Mouse (Mus musculus): ENCODE results near the gene Mpv17l2. TPM values are rescaled to one million over a fixed set of nuclear protein-coding genes. Genes with fewer than 3 reads are reported as not detected.

The Mpv17l2 gene
- total RNA-seq, 2 experiments from 2014 or later = 30.1 to 31.4 TPM

DNA sequence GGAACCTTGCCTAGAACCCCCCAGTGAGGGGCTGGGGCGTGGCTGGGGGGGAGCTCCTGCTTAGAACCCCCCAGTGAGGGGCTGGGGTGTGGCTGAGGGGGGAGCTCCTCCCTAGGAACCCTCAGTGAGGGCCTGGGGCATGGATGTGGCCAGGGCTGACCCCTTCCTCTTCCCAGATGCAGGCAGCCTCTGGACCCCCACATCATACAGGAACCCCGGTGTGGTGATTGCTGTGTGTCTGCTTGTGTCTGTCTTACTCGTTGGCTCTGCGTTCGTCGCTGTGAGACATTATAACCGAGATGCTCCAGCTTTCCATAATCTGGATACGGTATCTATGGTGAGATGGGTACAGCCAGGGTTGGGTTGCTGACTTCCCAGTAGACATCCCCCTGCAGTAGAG is 39.1 kb downstream of the Mpv17l2 start:
- DNase-seq = peak; percentile 3

DNA sequence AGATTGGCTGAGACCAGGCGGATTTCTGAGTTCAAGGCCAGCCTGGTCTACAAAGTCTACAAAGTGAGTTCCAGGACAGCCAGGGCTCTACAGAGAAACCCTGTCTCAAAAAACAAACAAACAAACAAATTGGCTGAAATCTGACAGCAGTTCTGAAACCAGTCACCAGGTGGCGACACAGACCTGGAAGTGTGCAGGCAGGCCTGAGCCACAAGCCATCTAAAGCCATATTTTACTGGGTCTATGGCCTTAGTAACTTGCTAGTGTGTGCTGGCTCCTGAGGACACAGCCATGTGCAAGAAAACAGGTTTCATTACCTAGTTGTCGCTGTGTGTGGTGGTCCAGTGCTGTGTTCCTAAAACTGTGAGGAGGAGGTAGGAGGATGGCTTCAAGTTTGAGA is 40.0 kb downstream of the Mpv17l2 start:
- DNase-seq = peak; percentile 81

DNA sequence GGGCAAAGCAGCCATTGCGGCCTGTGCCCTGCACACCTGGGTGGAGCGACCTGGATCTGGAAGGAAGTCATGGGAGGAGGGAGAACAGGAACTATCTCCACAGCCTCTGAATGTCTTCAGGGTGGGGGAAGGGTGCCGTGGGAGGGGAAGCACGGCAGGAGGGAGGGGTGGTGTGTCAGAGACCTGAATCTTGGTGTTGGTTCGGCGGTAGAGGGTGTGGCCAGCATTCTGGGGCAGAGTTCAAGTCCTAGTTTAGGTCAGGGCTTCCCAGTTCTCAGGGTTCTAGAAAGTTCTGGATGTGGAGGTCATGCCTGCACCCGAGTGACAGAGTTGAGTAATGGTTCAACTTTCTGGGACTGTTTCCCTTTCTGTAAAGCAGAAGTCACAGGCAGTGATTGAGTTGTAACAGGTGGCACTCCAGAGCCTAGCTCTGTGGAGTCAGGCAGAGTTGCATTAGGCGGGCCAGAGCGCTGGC is 40.9 kb downstream of the Mpv17l2 start:
- DNase-seq = peak; percentile 6

DNA sequence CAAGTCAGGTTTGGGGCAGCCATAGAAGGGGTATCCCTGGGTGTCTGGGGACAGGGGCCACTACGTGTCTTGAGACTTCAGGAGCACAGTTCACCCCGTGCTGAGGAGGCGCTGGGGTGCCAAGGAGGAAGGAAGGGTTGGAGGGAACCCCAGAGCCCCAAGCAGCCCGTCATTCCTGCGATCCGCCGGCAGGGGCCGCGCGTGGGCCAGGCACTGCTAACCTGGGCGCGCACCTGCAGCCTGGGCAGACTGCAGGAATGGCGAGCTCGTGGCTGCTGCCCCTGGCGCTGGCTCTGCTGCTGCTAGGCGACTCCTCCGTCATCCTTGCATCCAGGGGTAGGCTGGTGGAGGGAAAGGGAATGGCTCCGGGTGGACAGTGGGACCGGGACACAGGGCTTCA is 42.4 kb downstream of the Mpv17l2 start, which contains the start of gene Gm3336:
Gene Gm3336 (plus strand): TSS at position 247 of the 400 bp plus-strand sequence.
- peak; percentile 52 for DNase-seq

DNA sequence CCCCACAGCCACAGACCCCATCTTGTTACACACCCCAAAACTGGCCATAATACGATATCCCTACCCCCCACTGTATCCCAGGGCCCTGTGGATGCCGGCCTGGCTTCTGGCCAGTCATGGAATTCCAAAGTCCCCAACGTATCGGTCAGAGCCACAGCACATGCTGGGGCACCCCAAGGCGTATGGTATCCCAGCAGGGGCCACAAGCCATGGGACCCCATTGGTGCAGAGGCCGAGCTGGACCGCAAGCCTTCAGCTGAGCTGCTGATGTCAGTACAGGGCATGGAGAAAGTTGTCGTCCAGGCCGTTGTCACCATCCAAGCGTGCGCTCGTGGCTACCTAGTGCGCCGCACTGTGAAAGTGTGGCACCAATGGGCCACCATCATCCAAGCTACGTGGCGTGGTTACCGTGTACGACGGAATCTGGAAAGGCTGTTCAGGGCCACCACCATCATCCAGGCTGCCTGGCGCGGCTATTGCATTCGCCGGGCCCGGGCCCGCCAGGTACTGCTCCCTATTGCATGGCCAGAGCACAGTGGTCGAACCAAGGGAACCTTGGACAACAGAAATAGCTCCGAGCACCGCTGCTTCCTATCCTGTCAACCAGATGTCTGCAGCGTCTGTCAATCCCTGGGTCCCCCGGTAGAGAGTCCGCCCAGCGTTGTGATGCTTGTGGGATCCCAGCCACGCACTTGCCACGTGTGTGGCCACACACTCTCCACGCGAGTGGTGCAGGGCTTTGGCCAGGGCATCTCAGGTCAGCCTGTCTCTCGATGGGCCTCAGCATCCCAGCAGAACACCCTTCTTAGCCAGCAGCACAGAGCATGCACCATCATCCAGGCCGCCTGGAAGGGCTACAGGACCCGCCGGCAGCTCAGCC is 44.0 kb downstream of the Mpv17l2 start:
- peak; percentile 16 for DNase-seq

DNA sequence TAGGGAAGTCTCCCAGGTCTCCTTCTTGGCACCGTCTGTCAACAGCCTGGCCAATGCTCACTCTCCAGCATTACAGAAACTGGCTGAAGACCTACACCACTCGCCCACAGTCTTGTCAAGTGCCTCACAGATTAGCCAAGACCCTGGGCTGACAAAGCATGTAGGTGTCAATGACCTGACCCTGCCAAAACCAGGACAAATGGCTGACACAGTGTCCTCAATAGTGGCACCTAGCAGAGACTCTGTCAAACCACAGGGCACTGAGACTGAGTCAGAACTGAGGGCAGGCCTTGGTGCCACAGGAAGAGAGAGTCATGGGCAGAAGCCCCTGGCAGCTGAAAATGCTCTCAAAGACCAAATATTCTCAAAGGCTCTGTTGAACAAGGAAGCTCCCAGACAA is 45.7 kb downstream of the Mpv17l2 start:
- peak; percentile 2 for DNase-seq

DNA sequence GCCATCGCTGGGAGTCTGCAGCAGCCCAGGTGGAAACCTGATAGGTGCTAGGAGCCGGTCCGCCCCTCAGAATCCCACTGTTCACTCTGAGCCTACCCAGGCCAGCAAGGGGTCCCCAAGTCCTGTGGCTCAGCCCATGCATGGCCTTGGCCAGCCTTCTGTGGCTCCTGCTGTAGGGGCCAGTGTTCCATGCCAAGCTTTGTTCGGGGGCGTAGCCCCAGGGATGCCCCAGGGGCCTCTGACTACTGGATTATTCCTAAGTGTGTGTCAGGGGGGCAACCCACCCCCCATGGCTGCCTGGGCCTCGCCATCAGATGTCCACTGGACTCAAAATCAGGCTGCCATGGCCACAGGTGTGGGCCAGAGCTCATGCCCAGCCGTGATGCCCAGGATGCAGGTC is 46.8 kb downstream of the Mpv17l2 start:
- no peak for DNase-seq

DNA sequence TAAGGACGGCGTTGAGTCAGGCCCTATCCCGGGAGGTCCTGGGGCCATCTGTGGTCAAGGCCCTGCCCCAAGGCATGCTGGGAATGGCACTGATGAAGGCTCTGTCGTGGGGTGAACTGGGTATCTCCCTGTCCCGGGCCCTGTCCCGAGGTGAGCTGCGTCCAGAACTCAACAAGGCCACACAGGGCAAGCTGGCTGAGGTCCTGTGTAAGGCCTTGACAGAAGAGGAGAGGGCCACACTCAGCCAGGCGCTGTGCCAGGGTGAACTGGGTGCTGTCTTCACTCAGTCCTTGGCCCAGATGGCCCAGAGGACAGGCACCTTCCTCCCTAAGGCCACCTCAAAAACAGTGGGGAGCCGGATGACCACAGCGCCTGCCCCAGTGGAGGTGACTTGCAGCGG is 49.7 kb downstream of the Mpv17l2 start:
- no peak for DNase-seq

DNA sequence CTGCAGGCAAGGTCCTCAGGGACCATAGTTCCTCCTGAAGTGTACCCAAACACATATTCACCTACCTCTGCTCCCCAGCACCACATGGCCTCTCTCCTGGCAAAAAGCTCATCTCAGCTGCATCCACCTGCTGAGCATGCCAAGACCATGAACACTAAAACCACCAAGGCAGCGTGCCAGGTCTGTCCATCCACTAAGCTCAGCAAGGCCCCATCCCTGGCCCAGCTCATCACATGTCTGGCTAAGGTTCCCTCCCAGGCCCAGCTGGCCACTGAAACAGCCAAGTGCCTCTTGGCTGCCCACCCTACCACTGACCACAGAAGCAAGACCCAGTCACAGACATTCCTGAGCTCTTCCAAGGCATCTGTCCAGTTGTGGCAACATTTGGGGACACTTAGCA is 50.5 kb downstream of the Mpv17l2 start:
- peak; percentile 72 for DNase-seq

DNA sequence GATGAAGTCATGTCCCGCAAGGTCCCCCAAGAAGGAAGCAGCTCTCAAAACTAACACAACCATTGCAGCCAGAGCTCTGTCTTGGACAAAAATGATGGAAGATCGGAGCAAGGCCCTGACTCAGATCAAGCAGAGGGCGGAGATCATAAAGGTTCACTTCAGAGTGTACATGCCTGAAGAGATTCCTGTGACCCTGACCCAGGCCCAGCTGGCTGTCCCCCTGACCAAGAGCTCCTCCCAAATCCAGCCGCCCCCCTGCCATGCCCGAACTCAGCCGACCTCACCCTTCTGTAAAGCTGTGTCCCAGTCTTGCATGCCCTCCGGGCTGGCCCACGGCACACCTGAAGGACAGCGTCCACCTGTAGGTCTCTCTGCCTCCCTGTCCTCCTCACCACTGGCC is 51.0 kb downstream of the Mpv17l2 start:
- DNase-seq = no peak

Small RNA genes within 50 kb of the gene (microRNA-seq; reads per million reads assigned to microRNA genes)
- 0 reads per million in 2 experiments for gene Mir7240

Other genes starting within 250 kb of the Mpv17l2 start
- 100 to 1,000 TPM; 135 to 145 TPM for gene Fkbp8, start 233.2 kb downstream of the Mpv17l2 start, total RNA-seq (2021)
- 10 to 100 TPM; 57.8 to 61.0 TPM for gene Kxd1, start 233.0 kb downstream of the Mpv17l2 start, total RNA-seq (2021)
- 10 to 100 TPM; 12.7 to 19.8 TPM for gene Ell, start 221.5 kb downstream of the Mpv17l2 start, total RNA-seq (2021)
- gene Isyna1, start 166.6 kb downstream of the Mpv17l2 start, total RNA-seq (2021) = 10 to 100 TPM; 30.0 to 31.6 TPM
- gene Ssbp4, start 152.1 kb downstream of the Mpv17l2 start, total RNA-seq (2021) = 10 to 100 TPM; 31.1 to 40.1 TPM
- gene Lrrc25, start 144.8 kb downstream of the Mpv17l2 start, total RNA-seq (2021) = 1 to 10 TPM; 1.2 to 3.0 TPM
- gene Gdf15, start 128.5 kb downstream of the Mpv17l2 start, total RNA-seq (2021) = not detected
- 10 to 100 TPM; 22.5 to 23.4 TPM for gene Pgpep1, start 100.6 kb downstream of the Mpv17l2 start, total RNA-seq (2021)
- gene Lsm4, start 87.7 kb downstream of the Mpv17l2 start, total RNA-seq (2021) = 10 to 100 TPM; 82.3 to 83.0 TPM
- 100 to 1,000 TPM in 1 of 2 experiments, 10 to 100 TPM in 1; 79.2 to 130 TPM for gene Jund, start 62.0 kb downstream of the Mpv17l2 start, total RNA-seq (2021)
- gene Iqcn, start 57.5 kb downstream of the Mpv17l2 start, total RNA-seq (2021) = not detected
- not detected for gene Gm3336, start 42.4 kb downstream of the Mpv17l2 start, total RNA-seq (2021)
- gene Pde4c, start 37.2 kb downstream of the Mpv17l2 start, total RNA-seq (2021) = 1 to 10 TPM; 2.5 to 3.0 TPM
- gene Rab3a, start 6.3 kb downstream of the Mpv17l2 start, total RNA-seq (2021) = 10 to 100 TPM; 44.6 to 50.4 TPM
- gene Pik3r2, start 15.8 kb upstream of the Mpv17l2 start, total RNA-seq (2021) = 10 to 100 TPM; 39.4 to 47.2 TPM
- gene Mast3, start 44.1 kb upstream of the Mpv17l2 start, total RNA-seq (2021) = 1 to 10 TPM; 7.2 to 8.9 TPM
- under 1 TPM; 0.16 to 0.23 TPM for gene Il12rb1, start 47.5 kb upstream of the Mpv17l2 start, total RNA-seq (2021)
- gene Arrdc2, start 78.8 kb upstream of the Mpv17l2 start, total RNA-seq (2021) = 10 to 100 TPM in 1 of 2 experiments, 1 to 10 TPM in 1; 4.3 to 27.1 TPM
- 1 to 10 TPM; 3.7 to 3.8 TPM for gene Kcnn1, start 102.3 kb upstream of the Mpv17l2 start, total RNA-seq (2021)
- 10 to 100 TPM; 42.8 to 45.0 TPM for gene Ccdc124, start 113.0 kb upstream of the Mpv17l2 start, total RNA-seq (2021)
- gene Slc5a5, start 131.8 kb upstream of the Mpv17l2 start, total RNA-seq (2021) = under 1 TPM in 1 of 2 experiments, not detected in 1; 0.09 TPM
- 1,000 to 10,000 TPM; 1,533 to 1,604 TPM for gene Rpl18a, start 136.5 kb upstream of the Mpv17l2 start, total RNA-seq (2021)
- 10 to 100 TPM; 17.3 to 24.5 TPM for gene Map1s, start 145.0 kb upstream of the Mpv17l2 start, total RNA-seq (2021)